ENCODE assay signal across 8 mouse cellular contexts in the genomic region with DNA sequence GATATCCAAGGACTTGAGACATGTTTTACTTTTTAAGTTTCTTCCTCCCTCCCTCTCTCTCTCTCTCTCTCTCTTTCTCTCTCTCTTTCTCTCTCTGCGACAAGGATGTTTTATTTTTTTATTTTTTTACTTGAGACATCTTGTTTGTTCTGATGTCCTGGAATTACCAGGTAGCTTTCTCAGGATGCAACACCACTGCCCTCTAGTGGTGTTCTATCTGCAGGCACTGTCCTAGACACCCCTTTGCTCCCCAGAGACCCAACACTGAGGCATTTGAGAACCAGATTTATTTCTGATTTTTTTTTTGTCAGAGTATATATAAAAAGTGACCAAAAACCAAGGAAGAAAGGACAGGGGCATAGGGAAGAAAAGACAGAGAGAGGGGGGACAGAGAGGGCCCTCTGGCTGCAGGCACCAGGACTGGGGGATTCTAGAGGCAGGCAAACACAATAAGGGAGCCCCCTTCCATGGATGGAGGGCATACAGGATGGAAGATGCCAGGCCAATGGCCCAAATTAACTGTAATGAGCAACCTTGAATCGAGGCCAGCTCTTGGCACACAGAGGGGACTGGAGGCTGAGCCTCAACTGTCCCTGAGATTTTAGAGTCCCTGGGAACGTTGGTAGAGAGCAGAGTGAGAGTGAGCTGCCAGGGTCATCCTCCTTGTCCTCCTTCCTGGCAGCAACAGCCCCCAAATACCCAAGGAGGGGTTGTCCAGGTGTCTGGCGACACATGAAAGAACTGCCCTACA. TPM values are rescaled to one million over a fixed set of nuclear protein-coding genes. Genes with fewer than 3 reads are reported as not detected.
DNase-seq lines count a peak whose midpoint lies in the region; TF ChIP-seq lines count a peak whose summit lies in the region.

No protein-coding gene starts in this region.

- peaks cover 5 to 34% of the 10 kb centered on the region in 2 experiments for H3K4me1 ChIP-seq in MEL (ENCODE audit: control insufficient read depth in 1 of 2, insufficient read depth in 2 of 2, low read length in 2 of 2)
- peaks cover 25% of the 10 kb centered on the region for H3K4me1 ChIP-seq in olfactory bulb, adult 2 months (ENCODE audit: control insufficient read depth, insufficient read depth, low read length)

- TF ChIP-seq EP300 in MEL (IDR thresholded peaks at IDR 0.05; ENCODE audit: low read depth in 1 of 2, low read length in 2 of 2) = no peak

- WGBS in olfactory bulb, adult 2 months = 35% methylated on average over 4 of the region's 4 CpGs

- TF ChIP-seq CTCF in MEL (IDR thresholded peaks at IDR 0.05 in 2 of 3, conservative IDR thresholded peaks at IDR 0.05 in 1 of 3; ENCODE audit: control insufficient read depth in 1 of 3, insufficient read depth in 1 of 3, low read depth in 2 of 3, low read length in 3 of 3, poor library complexity in 1 of 3, severe bottlenecking in 1 of 3) = peak; percentile 71 to 86 (median 83)
- 0 out of 2 replicates have a peak, but pooled peaks have one; percentile 11 for TF ChIP-seq CTCF in olfactory bulb, adult 2 months (IDR thresholded peaks at IDR 0.05; ENCODE audit: insufficient read depth, low read depth, low read length)

- no peak overlapping the region for H3K27ac ChIP-seq in MEL (ENCODE audit: control insufficient read depth, low read depth, low read length)
- no peak overlapping the region for H3K27ac ChIP-seq in olfactory bulb, adult 2 months (ENCODE audit: insufficient read depth, low read depth, low read length)

- H3K79me2 ChIP-seq in MEL (ENCODE audit: control insufficient read depth, insufficient read depth, low read length, poor library complexity) = peaks cover 14% of the 10 kb centered on the region

- DNase-seq in cerebellum, adult 11-12 months = peak; percentile 66
- DNase-seq in cerebellum, postnatal 4 days (ENCODE audit: low spot score in 2 of 2) = no peak
- DNase-seq in layer of hippocampus, postnatal 10 days (ENCODE audit: low spot score in 2 of 2) = peak; percentile 46 to 58
- no peak for DNase-seq in layer of hippocampus, postnatal 36 days
- DNase-seq in MEL (ENCODE audit: low read depth, low spot score) = peak; percentile 66
- DNase-seq in cerebellum, postnatal 36 days = peak; percentile 68
- no peak for DNase-seq in right cerebral cortex, postnatal 36 days (ENCODE audit: low spot score in 2 of 2)

- no peak overlapping the region for H3K4me3 ChIP-seq in MEL (ENCODE audit: control insufficient read depth in 1 of 2, insufficient read depth in 1 of 2, low read depth in 2 of 2, low read length in 2 of 2)
- H3K4me3 ChIP-seq in olfactory bulb, adult 2 months (ENCODE audit: insufficient read depth, low read depth, low read length) = no peak overlapping the region

- no peak overlapping the region for H3K9ac ChIP-seq in MEL (ENCODE audit: control insufficient read depth, low read depth, low read length, poor library complexity, severe bottlenecking)

- TF ChIP-seq POLR2A in MEL (IDR thresholded peaks at IDR 0.05; ENCODE audit: control insufficient read depth in 1 of 2, insufficient read depth in 1 of 2, low read depth in 1 of 2, low read length in 2 of 2, poor library complexity in 1 of 2) = no peak
- TF ChIP-seq POLR2A in olfactory bulb, adult 2 months (IDR thresholded peaks at IDR 0.05; ENCODE audit: insufficient read depth, low read depth, low read length) = no peak

- no peaks in the 10 kb centered on the region for H3K27me3 ChIP-seq in MEL (ENCODE audit: control insufficient read depth in 1 of 2, insufficient read depth in 2 of 2, low read length in 2 of 2)

- no peaks in the 10 kb centered on the region for H3K9me3 ChIP-seq in MEL (replicated peaks; ENCODE audit: insufficient read depth, low read length)

- H3K36me3 ChIP-seq in MEL (ENCODE audit: control insufficient read depth in 1 of 2, insufficient read depth in 2 of 2, low read length in 2 of 2) = peaks cover 0 to 12% of the 10 kb centered on the region in 2 experiments; a peak in 2 of 4 replicates

- TF ChIP-seq RAD21 in MEL (IDR thresholded peaks at IDR 0.05; ENCODE audit: low read depth, low read length) = peak; percentile 86

TF ChIP-seq in MEL, 35 proteins besides CTCF, POLR2A, EP300 and RAD21:
- TF ChIP-seq SMC3 (IDR thresholded peaks at IDR 0.05; ENCODE audit: low read depth, low read length) (peak; percentile 74), MAZ (IDR thresholded peaks at IDR 0.05; ENCODE audit: low read depth, low read length) (no peak), RCOR1 (IDR thresholded peaks at IDR 0.05; ENCODE audit: low read depth, low read length) (no peak), POLR2AphosphoS2 (IDR thresholded peaks at IDR 0.05; ENCODE audit: low read length) (no peak), CHD1 (IDR thresholded peaks at IDR 0.05; ENCODE audit: low read depth, low read length) (no peak), ZNF384 (IDR thresholded peaks at IDR 0.05; ENCODE audit: low read depth, low read length) (peak; percentile 71), SIN3A (IDR thresholded peaks at IDR 0.05; ENCODE audit: low read length) (0 out of 2 replicates have a peak, but pooled peaks have one; percentile 35), ZC3H11A (IDR thresholded peaks at IDR 0.05; ENCODE audit: low read depth, low read length) (peak; percentile 64)
TF ChIP-seq in MEL: peak in this region for 4.

RNA-seq across cellular contexts. Expression of gene Zfp512b, which starts 2.5 kb away (rescaled TPM):
- total RNA-seq in layer of hippocampus, postnatal 10 days (2021) = 100 to 1,000 TPM; 134 to 158 TPM
- 100 to 1,000 TPM in 1 of 2 experiments, 10 to 100 TPM in 1; 96.3 to 101 TPM for total RNA-seq in layer of hippocampus, postnatal 36 days (2021)
- total RNA-seq in MEL (2012; rRNA removed) = 13.4 and 15.5 TPM in 2 replicates
- 10 to 100 TPM in 1 of 2 experiments, not detected in 1; 37.6 TPM for polyA plus RNA-seq in MEL (2012; ENCODE audit: insufficient read depth in 1 of 2, insufficient read length in 2 of 2, low read depth in 1 of 2, low replicate concordance in 2 of 2, missing spikeins in 1 of 2)
- polyA plus RNA-seq in olfactory bulb, adult 2 months (2012; ENCODE audit: insufficient read depth, insufficient read length, low replicate concordance, missing spikeins) = not detected in 2 replicates

RNA-seq across cellular contexts. Expression of gene Prpf6, which starts 3.5 kb away (rescaled TPM):
- 10 to 100 TPM; 52.8 to 53.2 TPM for total RNA-seq in layer of hippocampus, postnatal 10 days (2021)
- total RNA-seq in layer of hippocampus, postnatal 36 days (2021) = 10 to 100 TPM; 55.7 to 58.1 TPM
- total RNA-seq in MEL (2012; rRNA removed) = 56.0 and 58.7 TPM in 2 replicates
- 10 to 100 TPM in 1 of 2 experiments, not detected in 1; 69.4 TPM for polyA plus RNA-seq in MEL (2012; ENCODE audit: insufficient read depth in 1 of 2, insufficient read length in 2 of 2, low read depth in 1 of 2, low replicate concordance in 2 of 2, missing spikeins in 1 of 2)
- not detected in 2 replicates for polyA plus RNA-seq in olfactory bulb, adult 2 months (2012; ENCODE audit: insufficient read depth, insufficient read length, low replicate concordance, missing spikeins)

RNA-seq across cellular contexts. Expression of gene Samd10, which starts 3.9 kb away (rescaled TPM):
- 10 to 100 TPM; 20.9 to 21.7 TPM for total RNA-seq in layer of hippocampus, postnatal 10 days (2021)
- total RNA-seq in layer of hippocampus, postnatal 36 days (2021) = 10 to 100 TPM; 14.3 to 16.4 TPM
- 0.56 and 0.89 TPM in 2 replicates for total RNA-seq in MEL (2012; rRNA removed)
- 1 to 10 TPM in 1 of 2 experiments, not detected in 1; 4.6 TPM for polyA plus RNA-seq in MEL (2012; ENCODE audit: insufficient read depth in 1 of 2, insufficient read length in 2 of 2, low read depth in 1 of 2, low replicate concordance in 2 of 2, missing spikeins in 1 of 2)
- polyA plus RNA-seq in olfactory bulb, adult 2 months (2012; ENCODE audit: insufficient read depth, insufficient read length, low replicate concordance, missing spikeins) = not detected in 2 replicates

RNA-seq across cellular contexts. Expression of gene Uckl1, which starts 10.4 kb away (rescaled TPM):
- total RNA-seq in layer of hippocampus, postnatal 10 days (2021) = 10 to 100 TPM; 40.4 to 44.3 TPM
- total RNA-seq in layer of hippocampus, postnatal 36 days (2021) = 10 to 100 TPM; 59.6 to 60.7 TPM
- 15.2 and 15.6 TPM in 2 replicates for total RNA-seq in MEL (2012; rRNA removed)
- polyA plus RNA-seq in MEL (2012; ENCODE audit: insufficient read depth in 1 of 2, insufficient read length in 2 of 2, low read depth in 1 of 2, low replicate concordance in 2 of 2, missing spikeins in 1 of 2) = 10 to 100 TPM in 1 of 2 experiments, not detected in 1; 24.6 TPM
- not detected in 2 replicates for polyA plus RNA-seq in olfactory bulb, adult 2 months (2012; ENCODE audit: insufficient read depth, insufficient read length, low replicate concordance, missing spikeins)

Comparison
In these comparisons a context has a peak if more than half of its experiments do, and no peak if none do; other contexts are left out.
1. DNase-seq: peak in cerebellum, adult 11-12 months (single experiment), layer of hippocampus, postnatal 10 days (2 of 2), MEL (single experiment) and cerebellum, postnatal 36 days (2 of 2); none in cerebellum, postnatal 4 days (0 of 2), layer of hippocampus, postnatal 36 days (0 of 2) and right cerebral cortex, postnatal 36 days (0 of 2).